11 mouse cellular contexts compared by ENCODE assay signal in the genomic region with DNA sequence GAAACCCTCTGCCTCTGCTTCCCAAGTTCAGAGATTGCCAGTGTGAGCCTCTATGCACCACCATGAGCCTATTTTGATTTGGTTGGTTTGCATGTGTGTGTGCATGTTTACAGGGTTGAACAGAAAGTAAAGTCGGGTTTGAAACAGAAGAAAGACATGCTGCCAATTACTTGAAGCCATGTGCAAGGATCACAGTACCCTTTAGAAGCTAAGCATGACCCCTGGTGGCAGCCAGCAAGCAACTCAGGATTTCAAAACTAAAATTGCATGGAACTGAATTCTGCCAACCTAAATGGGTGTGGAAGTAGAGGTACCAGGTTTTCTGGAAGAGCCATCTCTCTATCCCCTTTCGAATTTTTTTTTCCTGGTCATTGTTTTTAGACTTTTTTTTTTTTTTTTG. TPM values are rescaled to one million over a fixed set of nuclear protein-coding genes. Genes with fewer than 3 reads are reported as not detected.
DNase-seq lines count a peak whose midpoint lies in the region; ATAC-seq and TF ChIP-seq lines count a peak whose summit lies in the region.
"Had no signal": no experiment of that assay in that cellular context is flagged by ENCODE, and none has a peak within 500 bp of the region (broad histone marks: within the 10 kb centered on the region; RNA-seq: fewer than 3 reads in every experiment).

No protein-coding gene starts in this region.

- H3K4me1 ChIP-seq in midbrain, postnatal 0 days (ENCODE audit: insufficient read depth, low read length): no peaks in the 10 kb centered on the region
- peaks cover 4% of the 10 kb centered on the region; the same call in 1 of the 2 replicates for H3K4me1 ChIP-seq in midbrain, embryonic 16.5 days (ENCODE audit: control insufficient read depth, insufficient read depth, low read length)
- no peaks in the 10 kb centered on the region for H3K4me1 ChIP-seq in lung, postnatal 0 days (ENCODE audit: insufficient read depth, low read depth, low read length)
- no peaks in the 10 kb centered on the region for H3K4me1 ChIP-seq in hindbrain, embryonic 10.5 days (replicated peaks)
- H3K4me1 ChIP-seq: hindbrain, embryonic 15.5 days; neural tube, embryonic 12.5 days had no signal

- H3K4me3 ChIP-seq in midbrain, postnatal 0 days (ENCODE audit: low read depth, low read length): no peak overlapping the region
- no peak overlapping the region for H3K4me3 ChIP-seq in midbrain, embryonic 16.5 days (ENCODE audit: low read depth, low read length)
- H3K4me3 ChIP-seq in lung, postnatal 0 days (ENCODE audit: low read depth, low read length): no peak overlapping the region
- H3K4me3 ChIP-seq in hindbrain, embryonic 10.5 days: no peak overlapping the region
- H3K4me3 ChIP-seq: hindbrain, embryonic 15.5 days; neural tube, embryonic 12.5 days had no signal

- peak; percentile 53 for TF ChIP-seq CTCF in midbrain, postnatal 0 days (IDR thresholded peaks at IDR 0.05)
- peak; percentile 72 for TF ChIP-seq CTCF in lung, postnatal 0 days (IDR thresholded peaks at IDR 0.05)

- no peak for ATAC-seq in midbrain, postnatal 0 days (ENCODE audit: low FRiP score)
- no peak for ATAC-seq in midbrain, embryonic 16.5 days
- ATAC-seq in common myeloid progenitor, adult 5-6 weeks (replicated peaks; ENCODE audit: low read depth, poor library complexity, severe bottlenecking): peak; percentile 56
- ATAC-seq in lung, postnatal 0 days: no peak

- H3K27ac ChIP-seq in midbrain, postnatal 0 days (ENCODE audit: low read depth, low read length): no peak overlapping the region
- no peak overlapping the region for H3K27ac ChIP-seq in midbrain, embryonic 16.5 days (ENCODE audit: low read length)
- H3K27ac ChIP-seq in lung, postnatal 0 days (ENCODE audit: low read length): no peak overlapping the region
- H3K27ac ChIP-seq in hindbrain, embryonic 10.5 days: no peak overlapping the region
- H3K27ac ChIP-seq: hindbrain, embryonic 15.5 days; neural tube, embryonic 12.5 days had no signal

- H3K9ac ChIP-seq in midbrain, postnatal 0 days (replicated peaks; ENCODE audit: low read length, poor library complexity, severe bottlenecking): no peak overlapping the region
- H3K9ac ChIP-seq in midbrain, embryonic 16.5 days (ENCODE audit: low read depth, low read length): no peak overlapping the region
- H3K9ac ChIP-seq in lung, postnatal 0 days (replicated peaks; ENCODE audit: low read depth): no peak overlapping the region
- H3K9ac ChIP-seq: hindbrain, embryonic 15.5 days; neural tube, embryonic 12.5 days had no signal

- H3K9me3 ChIP-seq in midbrain, postnatal 0 days (ENCODE audit: low read length): no peaks in the 10 kb centered on the region
- no peaks in the 10 kb centered on the region for H3K9me3 ChIP-seq in midbrain, embryonic 16.5 days (replicated peaks; ENCODE audit: control insufficient read depth, low read length, poor library complexity, severe bottlenecking)
- no peaks in the 10 kb centered on the region for H3K9me3 ChIP-seq in lung, postnatal 0 days (ENCODE audit: low read length)
- H3K9me3 ChIP-seq in hindbrain, embryonic 10.5 days: no peaks in the 10 kb centered on the region
- H3K9me3 ChIP-seq: G1E; hindbrain, embryonic 15.5 days; neural tube, embryonic 12.5 days had no signal

- H3K4me2 ChIP-seq in midbrain, postnatal 0 days (ENCODE audit: low read depth, low read length, poor library complexity, severe bottlenecking): no peak overlapping the region
- H3K4me2 ChIP-seq in midbrain, embryonic 16.5 days (ENCODE audit: low read length): no peak overlapping the region
- H3K4me2 ChIP-seq in lung, postnatal 0 days (replicated peaks; ENCODE audit: low read depth, low read length): no peak overlapping the region
- H3K4me2 ChIP-seq: hindbrain, embryonic 15.5 days; neural tube, embryonic 12.5 days had no signal

- no peaks in the 10 kb centered on the region for H3K27me3 ChIP-seq in midbrain, postnatal 0 days (ENCODE audit: insufficient read depth, low read length)
- H3K27me3 ChIP-seq in midbrain, embryonic 16.5 days (ENCODE audit: control insufficient read depth, insufficient read depth, low read depth, low read length): no peaks in the 10 kb centered on the region
- H3K27me3 ChIP-seq in lung, postnatal 0 days (replicated peaks; ENCODE audit: insufficient read depth, low read length): no peaks in the 10 kb centered on the region
- no peaks in the 10 kb centered on the region for H3K27me3 ChIP-seq in hindbrain, embryonic 10.5 days (ENCODE audit: insufficient read depth, poor library complexity, severe bottlenecking)
- H3K27me3 ChIP-seq: hindbrain, embryonic 15.5 days; neural tube, embryonic 12.5 days had no signal

- 57% methylated on average over 2 of the region's 2 CpGs for WGBS in midbrain, postnatal 0 days
- WGBS in midbrain, embryonic 16.5 days: 53% methylated on average over 2 of the region's 2 CpGs
- 32% methylated on average over 2 of the region's 2 CpGs for WGBS in lung, postnatal 0 days
- WGBS in hindbrain, embryonic 10.5 days: 61% methylated on average over 2 of the region's 2 CpGs

- peak; percentile 12 for DNase-seq in embryo, embryonic 10 days (ENCODE audit: low spot score)
- DNase-seq in embryo, embryonic 9.5 days (ENCODE audit: extremely low spot score): no peak
- DNase-seq in midbrain, postnatal 0 days (ENCODE audit: low spot score): peak; percentile 15
- peak; percentile 74 for DNase-seq in lung, postnatal 0 days (ENCODE audit: low spot score)
- no peak for DNase-seq in frontal cortex, postnatal 10 days (ENCODE audit: low spot score in 2 of 2)
- DNase-seq in hindbrain, embryonic 10.5 days (ENCODE audit: low spot score): no peak

- no peaks in the 10 kb centered on the region for H3K36me3 ChIP-seq in midbrain, postnatal 0 days (ENCODE audit: insufficient read depth, low read length)
- no peaks in the 10 kb centered on the region for H3K36me3 ChIP-seq in midbrain, embryonic 16.5 days (ENCODE audit: control insufficient read depth, insufficient read depth, low read length)
- no peaks in the 10 kb centered on the region for H3K36me3 ChIP-seq in lung, postnatal 0 days (ENCODE audit: insufficient read depth, low read length)
- no peaks in the 10 kb centered on the region for H3K36me3 ChIP-seq in hindbrain, embryonic 10.5 days
- H3K36me3 ChIP-seq: G1E; hindbrain, embryonic 15.5 days; neural tube, embryonic 12.5 days had no signal

- TF ChIP-seq EP300 in lung, postnatal 0 days (IDR thresholded peaks at IDR 0.05): no peak

RNA-seq across cellular contexts. Expression of a gene that starts 33.0 kb away (rescaled TPM):
- total RNA-seq in midbrain, postnatal 0 days (2014; rRNA removed): 24.9 and 37.5 TPM in 2 replicates
- polyA plus RNA-seq in midbrain, postnatal 0 days (2015; fragmentation: Nextera tagmentation; extraction: Ambion mirVana): 7.6 and 9.1 TPM in 2 replicates
- 11.8 and 12.6 TPM in 2 replicates for polyA plus RNA-seq in midbrain, embryonic 16.5 days (2015; fragmentation: Nextera tagmentation; extraction: Ambion mirVana)
- 29.1 and 33.8 TPM in 2 replicates for total RNA-seq in common myeloid progenitor, adult 5-6 weeks (2017)
- polyA plus RNA-seq in lung, postnatal 0 days (2015; fragmentation: Nextera tagmentation; extraction: Ambion mirVana): 5.3 TPM in 2 replicates
- 11.1 and 11.5 TPM in 2 replicates for polyA plus RNA-seq in hindbrain, embryonic 10.5 days (2016; fragmentation: Nextera tagmentation; extraction: Ambion mirVana)

Comparison
In these comparisons a context has a peak if more than half of its experiments do, and no peak if none do; other contexts are left out.
1. DNase-seq: peak in embryo, embryonic 10 days (single experiment), midbrain, postnatal 0 days (single experiment) and lung, postnatal 0 days (single experiment); none in embryo, embryonic 9.5 days (single experiment), frontal cortex, postnatal 10 days (0 of 2) and hindbrain, embryonic 10.5 days (single experiment).